Mouse (Mus musculus) liver, embryonic 15.5 days (tissue): ENCODE measurements around the gene Slfn8. TPM values are rescaled to one million over a fixed set of nuclear protein-coding genes. Genes with fewer than 3 reads are reported as not detected.

Experiments
- ATAC-seq: fragments of 200-750 bp; cut with Nextera tagmentation; 2 replicates; pipeline ENCODE4 v1.8.0; 2017; ENCODE audit warnings: moderate number of reproducible peaks, mild to moderate bottlenecking, moderate library complexity; ENCODE audit not compliant: insufficient read depth
- H3K27ac ChIP-seq: fragments of 300-500 bp; sonication (generic); replicated peaks from 2 replicates; pipeline ENCODE4 v1.5.1; 2015; ENCODE audit warnings: mild to moderate bottlenecking, inconsistent platforms
- H3K27me3 ChIP-seq: fragments of 300-500 bp; sonication (generic); 2 replicates; pipeline ENCODE4 v1.6.1; 2015; ENCODE audit warnings: mild to moderate bottlenecking, inconsistent platforms
- H3K36me3 ChIP-seq: fragments of 300-500 bp; sonication (generic); replicated peaks from 2 replicates; pipeline ENCODE4 v1.6.1; 2015; ENCODE audit warnings: moderate library complexity, mild to moderate bottlenecking, inconsistent platforms
- H3K4me1 ChIP-seq: fragments of 300-500 bp; sonication (generic); replicated peaks from 2 replicates; pipeline ENCODE4 v1.6.1; 2015; ENCODE audit warnings: inconsistent platforms
- H3K4me2 ChIP-seq: fragments of 300-500 bp; sonication (generic); 2 replicates; pipeline ENCODE4 v1.6.1; 2015; ENCODE audit warnings: moderate library complexity, mild to moderate bottlenecking, inconsistent platforms
- H3K4me3 ChIP-seq: fragments of 300-500 bp; sonication (generic); replicated peaks from 2 replicates; pipeline ENCODE4 v1.5.1; 2015; ENCODE audit warnings: mild to moderate bottlenecking, inconsistent platforms
- H3K9ac ChIP-seq: fragments of 300-500 bp; sonication (generic); 2 replicates; pipeline ENCODE4 v1.6.1; 2015; ENCODE audit warnings: moderate library complexity, mild to moderate bottlenecking, inconsistent platforms
- H3K9me3 ChIP-seq: fragments of 300-500 bp; sonication (generic); replicated peaks from 2 replicates; pipeline ENCODE4 v1.6.1; 2016; ENCODE audit warnings: inconsistent platforms
- WGBS: fragments of 180-500 bp; shearing (Covaris S2); methylation state at CpG from one replicate; pipeline ENCODE4 v1.1.7; 2015; ENCODE audit warnings: mixed read lengths; ENCODE audit not compliant: insufficient replicate concordance; 5-methylcytosine and 5-hydroxymethylcytosine counted together
- polyA plus RNA-seq: library from polyadenylated mRNA; unstranded; fragments of >200 nt; fragmentation: Nextera tagmentation; extraction: Ambion mirVana; gene quantifications from 2 replicates; pipeline ENCODE4 v1.2.1, GENCODE M21; 2015

Gene Slfn8
- polyA plus RNA-seq, result 0.54 and 1.1 TPM in 2 replicates

DNA sequence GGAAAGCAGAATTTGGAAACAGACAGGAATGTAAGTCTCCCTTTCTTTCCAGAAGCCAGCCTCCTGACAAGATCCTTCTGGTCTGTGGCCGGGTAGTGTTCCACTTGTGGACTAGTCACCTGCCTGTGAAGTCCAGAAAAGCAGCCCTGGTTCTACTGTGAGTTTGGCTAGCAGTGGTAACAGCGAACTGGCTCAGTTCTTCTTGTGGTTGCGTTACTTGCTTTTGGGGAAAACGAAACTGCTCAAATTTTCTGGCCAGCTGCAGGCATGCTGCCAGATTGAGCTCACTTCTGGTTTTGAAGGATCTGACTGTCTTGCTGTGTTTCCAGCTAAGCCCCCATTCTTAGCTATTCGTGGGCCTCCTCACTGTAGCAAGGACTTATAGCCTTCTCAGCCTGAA lies at the start of gene Slfn8:
Gene Slfn8, minus strand, starts transcription at position 190 of the 400 bp plus-strand sequence.
- Histone ChIP-seq H3K9ac (no peak within 1 kb of the TSS), H3K27me3 (no peaks in the 10 kb centered on the region), H3K4me3 (peak within 1 kb of the TSS; percentile 24), H3K4me1 (no peaks in the 10 kb centered on the region), H3K36me3 (no peaks in the 10 kb centered on the region), H3K4me2 (peak within 1 kb of the TSS; percentile 40), H3K9me3 (no peaks in the 10 kb centered on the region), H3K27ac (0 out of 2 replicates have a peak within 1 kb of the TSS, but pooled peaks have one; percentile 34)
- WGBS, result 24% methylated on average over 5 of the region's 5 CpGs
- no peak for ATAC-seq

- 68% methylated on average over 4 of the region's 4 CpGs for WGBS
- H3K27ac ChIP-seq, result no peak overlapping the region
- no peak for ATAC-seq
- 0 out of 2 replicates have a peak, but pooled peaks cover 3% of the 10 kb centered on the region for H3K4me1 ChIP-seq
- H3K9me3 ChIP-seq, result no peaks in the 10 kb centered on the region
- no peak overlapping the region for H3K4me3 ChIP-seq
- no peak overlapping the region for H3K9ac ChIP-seq
- no peaks in the 10 kb centered on the region; the same call in 1 of the 2 replicates for H3K27me3 ChIP-seq
- 0 out of 2 replicates have a peak, but pooled peaks cover 10% of the 10 kb centered on the region for H3K36me3 ChIP-seq
- no peak overlapping the region for H3K4me2 ChIP-seq
Measured at GRCm38 (mm10) chr11:83067982-83068694, 47.5 kb upstream of the Slfn8 start.

DNA sequence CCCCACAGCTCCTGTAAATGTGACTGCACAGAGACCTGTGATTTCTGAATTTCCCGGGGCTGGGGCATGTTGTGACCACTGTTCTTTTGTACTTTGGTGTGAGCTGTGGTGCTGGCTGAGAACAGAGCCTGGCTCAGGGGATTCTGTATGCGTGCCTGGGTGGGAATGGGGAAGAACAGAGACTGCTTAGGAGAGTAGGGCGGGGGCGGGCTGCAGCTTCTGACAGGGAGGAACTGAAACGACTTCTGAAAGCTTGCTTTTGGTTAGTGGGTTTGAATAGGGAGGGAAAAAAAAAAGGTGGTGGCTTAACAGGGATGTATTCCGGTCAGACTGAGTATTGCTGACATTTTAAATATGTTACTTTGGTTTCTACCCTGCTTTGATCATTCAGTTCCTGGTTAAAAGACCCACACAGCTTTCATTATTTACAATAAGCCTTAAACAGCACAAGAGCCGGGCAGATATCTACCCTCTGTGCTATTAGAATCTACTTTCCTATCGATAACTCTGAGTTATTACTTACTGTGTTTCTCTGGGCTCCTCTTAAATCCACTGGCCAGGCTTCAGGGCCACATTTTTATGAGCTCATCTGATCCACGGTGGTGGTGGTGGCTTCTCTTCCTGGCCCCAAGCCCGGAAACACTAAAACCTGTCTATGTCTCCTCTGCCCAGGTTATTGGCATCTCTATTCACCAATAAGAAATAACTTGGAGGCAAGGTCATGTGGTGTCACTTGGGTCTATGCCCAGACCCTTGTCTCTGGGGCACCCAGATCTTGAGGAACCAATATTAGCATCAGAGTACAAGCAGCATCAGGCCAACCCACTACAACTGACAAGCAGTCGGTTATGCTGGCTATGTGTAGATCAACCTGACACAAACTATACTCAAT lies 46.3 kb upstream of the Slfn8 start:
- Histone ChIP-seq H3K4me3 (peak overlapping the region; percentile 40), H3K27me3 (no peaks in the 10 kb centered on the region; the same call in 1 of the 2 replicates), H3K9ac (no peak overlapping the region), H3K9me3 (no peaks in the 10 kb centered on the region), H3K4me2 (no peak overlapping the region), H3K4me1 (0 out of 2 replicates have a peak, but pooled peaks cover 3% of the 10 kb centered on the region), H3K27ac (peak overlapping the region; percentile 55), H3K36me3 (0 out of 2 replicates have a peak, but pooled peaks cover 10% of the 10 kb centered on the region)
- WGBS, result 28% methylated on average over 11 of the region's 11 CpGs
- no peak for ATAC-seq

- Histone ChIP-seq H3K36me3 (0 out of 2 replicates have a peak, but pooled peaks cover 10% of the 10 kb centered on the region), H3K4me2 (no peak overlapping the region), H3K27ac (peak overlapping the region; percentile 38), H3K9ac (peak overlapping the region; percentile 4; the same call in 1 of the 2 replicates), H3K9me3 (no peaks in the 10 kb centered on the region), H3K27me3 (no peaks in the 10 kb centered on the region; the same call in 1 of the 2 replicates), H3K4me1 (0 out of 2 replicates have a peak, but pooled peaks cover 3% of the 10 kb centered on the region), H3K4me3 (peak overlapping the region; percentile 40)
- ATAC-seq, result no peak
- 11% methylated on average over 6 of the region's 6 CpGs for WGBS
Measured at GRCm38 (mm10) chr11:83065441-83066344, 45.1 kb upstream of the Slfn8 start.

- no peaks in the 10 kb centered on the region; the same call in 1 of the 2 replicates for H3K27me3 ChIP-seq
- H3K27ac ChIP-seq, result peak within 1 kb of the TSS; percentile 61
- WGBS, result 46% methylated on average over 2 of the region's 2 CpGs
- ATAC-seq, result no peak
- H3K4me2 ChIP-seq, result no peak within 1 kb of the TSS
- no peaks in the 10 kb centered on the region for H3K9me3 ChIP-seq
- peak within 1 kb of the TSS; percentile 4; the same call in 1 of the 2 replicates for H3K9ac ChIP-seq
- H3K36me3 ChIP-seq, result 0 out of 2 replicates have a peak, but pooled peaks cover 2% of the 10 kb centered on the region
- peak within 1 kb of the TSS; percentile 40 for H3K4me3 ChIP-seq
- H3K4me1 ChIP-seq, result 0 out of 2 replicates have a peak, but pooled peaks cover 3% of the 10 kb centered on the region
Measured at GRCm38 (mm10) chr11:83064946-83065345, 44.3 kb upstream of the Slfn8 start, which contains the start of gene Slfn2. Gene Slfn2, plus strand, starts transcription at chr11:83065112.

DNA sequence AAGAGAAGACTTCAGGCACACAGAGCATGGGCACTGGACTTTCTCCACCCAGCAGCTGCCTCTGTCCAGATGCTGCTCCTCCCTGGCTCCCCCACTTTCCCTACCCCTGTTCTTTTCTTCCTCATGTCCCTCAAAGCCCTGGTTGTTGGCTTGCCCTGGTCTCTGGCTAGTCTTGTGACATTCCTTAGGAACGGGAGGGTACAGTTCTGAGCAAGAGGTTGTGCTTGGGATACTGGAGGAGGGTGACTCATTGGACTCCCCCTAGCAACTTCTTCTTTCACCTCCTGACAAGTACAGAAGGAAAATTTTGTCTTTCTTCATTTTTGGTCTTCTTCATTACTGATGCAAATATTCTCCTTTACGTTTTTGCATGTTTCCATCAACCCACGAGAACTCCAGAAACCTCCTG lies 43.3 kb upstream of the Slfn8 start:
- Histone ChIP-seq H3K36me3 (no peaks in the 10 kb centered on the region), H3K27ac (peak overlapping the region; percentile 61; the same call in 1 of the 2 replicates), H3K4me3 (no peak overlapping the region), H3K27me3 (no peaks in the 10 kb centered on the region; the same call in 1 of the 2 replicates), H3K4me1 (0 out of 2 replicates have a peak, but pooled peaks cover 3% of the 10 kb centered on the region), H3K9me3 (no peaks in the 10 kb centered on the region), H3K4me2 (peak overlapping the region; percentile 3; the same call in 1 of the 2 replicates), H3K9ac (no peak overlapping the region)
- ATAC-seq, result no peak
- 31% methylated on average over 3 of the region's 3 CpGs for WGBS

DNA sequence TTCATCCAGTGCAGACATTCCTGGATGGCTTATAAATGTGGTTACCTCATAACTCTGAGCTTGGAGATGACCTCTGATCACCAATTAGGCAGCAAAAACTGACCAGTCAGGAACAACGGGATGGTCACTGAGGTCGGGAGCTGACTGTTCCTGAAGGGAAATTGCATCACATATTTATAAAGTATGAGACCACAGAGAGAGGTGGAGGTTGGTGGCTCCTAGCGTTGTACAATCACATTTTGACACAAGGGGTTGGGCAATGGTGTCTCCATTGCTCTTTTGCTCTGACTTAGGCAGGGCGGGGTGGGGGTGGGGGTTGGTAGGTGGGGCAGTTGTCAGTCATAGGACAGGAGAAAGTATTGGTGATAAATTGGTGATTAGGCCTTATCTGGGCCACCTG lies 42.5 kb upstream of the Slfn8 start:
- H3K4me2 ChIP-seq, result 0 out of 2 replicates have a peak overlapping the region, but pooled peaks have one; percentile 3
- ATAC-seq, result no peak
- H3K9ac ChIP-seq, result no peak overlapping the region
- 29% methylated on average over 4 of the region's 4 CpGs for WGBS
- 0 out of 2 replicates have a peak, but pooled peaks cover 3% of the 10 kb centered on the region for H3K4me1 ChIP-seq
- H3K4me3 ChIP-seq, result no peak overlapping the region
- no peak overlapping the region for H3K27ac ChIP-seq
- H3K27me3 ChIP-seq, result no peaks in the 10 kb centered on the region; the same call in 1 of the 2 replicates
- no peaks in the 10 kb centered on the region for H3K36me3 ChIP-seq
- no peaks in the 10 kb centered on the region for H3K9me3 ChIP-seq

DNA sequence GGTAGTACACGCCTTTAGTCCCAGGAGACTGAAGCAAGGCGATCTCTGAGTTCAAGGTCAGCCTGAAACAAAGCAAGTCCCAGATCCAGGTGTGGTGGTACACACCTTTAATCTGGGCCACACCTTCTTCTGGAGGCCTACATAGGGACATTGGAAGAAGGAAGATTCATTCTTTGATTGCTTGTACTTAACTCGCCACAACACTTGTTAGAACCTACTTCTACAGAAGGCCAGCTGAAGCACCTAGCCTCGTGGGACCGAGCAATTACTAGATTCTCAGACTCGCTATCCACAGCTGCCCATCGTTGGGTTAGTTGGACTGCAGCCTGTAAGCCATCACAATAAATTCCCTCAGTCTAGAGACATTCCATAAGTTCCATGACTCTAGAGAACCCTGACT lies 41.2 kb upstream of the Slfn8 start:
- no peak for ATAC-seq
- H3K36me3 ChIP-seq, result no peaks in the 10 kb centered on the region
- no peaks in the 10 kb centered on the region; the same call in 1 of the 2 replicates for H3K27me3 ChIP-seq
- no peak overlapping the region for H3K4me3 ChIP-seq
- WGBS, result 63% methylated on average over 7 of the region's 7 CpGs
- 0 out of 2 replicates have a peak, but pooled peaks cover 3% of the 10 kb centered on the region for H3K4me1 ChIP-seq
- no peak overlapping the region for H3K27ac ChIP-seq
- H3K4me2 ChIP-seq, result no peak overlapping the region
- H3K9ac ChIP-seq, result no peak overlapping the region
- H3K9me3 ChIP-seq, result no peaks in the 10 kb centered on the region

DNA sequence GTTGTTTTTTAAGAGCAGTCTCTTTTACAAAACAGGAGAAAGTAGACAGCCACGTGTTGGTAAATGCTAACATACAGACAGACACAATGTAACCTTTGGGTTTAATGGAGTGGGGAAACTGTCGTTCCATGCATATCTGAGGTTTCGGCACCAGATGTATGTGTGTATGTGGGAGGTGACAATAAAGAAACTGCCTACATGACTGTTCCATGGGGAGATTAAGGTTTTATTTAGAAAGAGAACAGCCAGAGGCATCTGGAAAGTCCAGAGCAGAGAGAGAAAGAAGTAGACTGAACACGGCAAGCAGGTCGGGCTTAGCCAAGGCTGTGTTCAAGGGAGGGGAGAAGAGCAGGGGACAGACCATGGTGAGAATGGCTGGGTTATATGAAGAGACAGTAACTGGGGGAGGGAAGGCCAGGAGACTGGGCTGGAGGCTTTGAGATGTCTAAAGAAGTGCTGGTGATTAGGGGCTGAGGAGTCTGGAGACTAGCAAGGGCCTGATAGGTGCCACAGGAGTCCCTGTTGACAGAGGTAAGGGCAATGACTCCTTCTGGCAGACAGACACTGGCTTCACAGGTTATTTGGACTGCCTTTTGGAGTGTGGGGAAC lies 39.9 kb upstream of the Slfn8 start:
- no peaks in the 10 kb centered on the region for H3K36me3 ChIP-seq
- H3K27me3 ChIP-seq, result no peaks in the 10 kb centered on the region; the same call in 1 of the 2 replicates
- no peak overlapping the region for H3K4me2 ChIP-seq
- no peak overlapping the region for H3K4me3 ChIP-seq
- no peak overlapping the region for H3K27ac ChIP-seq
- no peak for ATAC-seq
- 65% methylated on average over 5 of the region's 5 CpGs for WGBS
- 0 out of 2 replicates have a peak, but pooled peaks cover 3% of the 10 kb centered on the region for H3K4me1 ChIP-seq
- H3K9me3 ChIP-seq, result no peaks in the 10 kb centered on the region
- no peak overlapping the region for H3K9ac ChIP-seq
